Mouse (Mus musculus) cerebellum, adult 9-11 months (tissue): ENCODE measurements around the gene Morn1.
A peak's percentile ranks its signal among the peaks of the same experiment; 100 is the strongest.

ENCODE experiments used
- DNase-seq: peaks from one replicate; pipeline ENCODE4 v3.0.0; 2022

Morn1 gene

DNA sequence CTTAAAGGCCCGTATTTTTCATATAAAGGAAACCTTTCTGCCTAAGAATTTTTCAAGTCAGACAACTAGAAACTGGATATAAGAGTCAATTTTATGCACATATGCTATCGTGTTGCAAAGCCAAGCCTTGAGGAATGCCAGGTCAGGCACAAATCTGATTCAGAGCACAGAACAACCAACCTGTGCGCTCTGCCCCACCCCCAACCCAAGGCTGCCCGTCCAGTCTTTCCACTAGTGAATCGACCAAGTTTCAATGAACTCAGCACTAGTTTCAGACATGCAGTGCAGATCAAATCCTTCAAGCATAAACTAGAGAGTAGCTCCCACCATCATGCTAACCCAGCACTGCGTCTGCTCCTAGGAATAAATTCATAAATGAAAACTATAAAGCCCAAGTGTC, 6.7 kb upstream of the Morn1 start:
- DNase-seq: no peak

- DNase-seq: peak; percentile 34
Measured at GRCm38 (mm10) chr4:155083553-155083952, 2.8 kb upstream of the Morn1 start.

DNA sequence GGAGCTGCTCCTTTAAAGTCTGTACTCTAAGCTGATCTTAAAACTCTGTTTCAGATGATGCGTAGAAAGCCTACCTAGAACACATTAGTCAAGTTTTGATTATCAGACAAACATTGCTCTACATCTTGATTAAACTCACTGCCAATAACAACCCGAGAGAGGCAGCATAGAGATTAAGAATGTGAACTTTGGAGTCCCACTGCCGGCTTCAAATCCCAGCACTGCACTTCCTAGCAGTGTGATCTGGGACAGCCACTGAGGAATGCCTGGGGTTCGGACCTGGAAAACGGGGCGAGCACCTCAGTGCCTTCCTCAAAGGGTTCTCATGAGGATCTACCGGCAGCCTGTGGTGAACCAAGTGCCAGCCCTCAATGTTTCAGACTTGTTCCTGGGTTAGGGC, 2.0 kb upstream of the Morn1 start:
- no peak for DNase-seq

DNA sequence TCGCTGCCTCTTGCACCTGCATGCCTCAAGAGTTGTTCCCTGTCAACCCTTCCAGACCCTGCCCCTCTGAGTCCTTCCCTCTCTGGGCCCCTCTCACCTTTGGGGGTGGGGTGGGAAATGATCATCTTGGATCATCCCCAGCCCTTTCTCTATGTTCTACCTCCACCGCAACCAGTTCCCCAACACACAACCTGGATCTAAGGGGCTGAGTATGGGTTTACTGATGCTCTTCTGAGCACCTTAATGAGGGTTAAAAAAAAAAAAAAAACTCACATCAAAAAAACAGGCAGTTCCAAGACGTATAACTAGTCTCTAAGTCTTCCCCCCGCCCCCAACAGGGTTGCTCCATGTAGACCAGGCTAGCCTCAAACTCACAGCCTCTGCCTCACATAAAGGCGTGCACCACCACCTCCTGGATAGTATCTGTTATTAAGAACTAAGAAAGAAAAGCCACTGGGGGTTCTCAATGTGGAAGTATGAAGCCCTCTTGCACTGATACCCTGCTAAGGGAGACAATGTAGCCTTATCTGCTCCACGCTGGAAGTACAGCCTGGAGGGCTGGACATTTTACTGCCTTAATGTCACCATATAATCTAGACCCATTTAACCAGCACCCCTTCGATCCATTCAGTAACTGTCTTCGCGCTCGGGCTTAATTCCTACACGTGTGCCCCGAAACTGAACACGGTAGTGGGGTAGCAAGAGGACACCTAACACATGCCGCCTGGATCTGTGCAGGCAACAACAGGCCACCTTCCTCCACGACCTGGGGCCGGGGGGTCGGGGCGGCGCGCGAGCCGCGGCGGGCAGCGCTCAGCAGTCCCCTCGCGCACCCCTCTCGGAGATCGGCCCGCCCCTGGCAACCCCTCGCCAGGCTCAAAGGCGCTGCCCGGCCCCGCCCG, 920 bp upstream of the Morn1 start:
- DNase-seq: peak; percentile 65

DNA sequence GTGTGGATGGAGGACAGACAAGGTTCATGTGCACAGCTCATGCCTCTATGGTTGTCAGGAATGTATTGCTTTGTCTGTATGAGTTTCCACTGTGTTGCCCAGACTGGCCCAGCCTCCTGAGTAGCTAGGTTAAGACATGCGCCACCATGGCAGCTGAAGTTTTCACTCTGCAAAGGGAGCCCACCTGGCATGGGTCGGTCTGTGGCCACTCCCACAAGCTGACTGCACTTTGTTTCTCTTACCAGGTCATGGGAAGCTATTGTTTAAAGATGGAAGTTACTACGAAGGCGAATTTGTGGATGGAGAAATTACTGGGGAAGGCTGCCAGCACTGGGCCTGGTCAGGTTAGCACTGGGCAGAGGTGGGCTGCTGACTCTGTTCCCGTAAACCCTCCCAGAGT, 2.9 kb downstream of the Morn1 start:
- peak; percentile 58 for DNase-seq

DNA sequence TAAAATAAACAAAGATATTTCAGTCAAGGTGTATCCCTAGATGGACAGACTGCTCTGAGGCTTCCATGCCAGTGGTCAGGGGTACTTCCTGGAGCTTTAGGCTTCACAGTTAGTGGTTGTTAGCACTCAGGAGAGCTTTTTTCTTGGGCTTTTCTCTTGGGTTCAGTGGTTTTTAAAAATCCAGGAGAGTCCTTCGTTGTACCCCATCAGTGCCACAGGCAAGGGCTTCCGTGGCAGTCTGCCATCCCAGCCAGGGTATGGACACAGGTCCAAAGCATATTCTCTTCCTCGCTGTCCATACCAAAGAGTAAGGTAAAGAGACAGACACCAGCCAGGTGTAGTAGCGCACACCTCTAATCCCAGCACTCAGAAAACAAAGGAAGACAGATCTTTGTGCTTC, 3.8 kb downstream of the Morn1 start:
- no peak for DNase-seq

DNA sequence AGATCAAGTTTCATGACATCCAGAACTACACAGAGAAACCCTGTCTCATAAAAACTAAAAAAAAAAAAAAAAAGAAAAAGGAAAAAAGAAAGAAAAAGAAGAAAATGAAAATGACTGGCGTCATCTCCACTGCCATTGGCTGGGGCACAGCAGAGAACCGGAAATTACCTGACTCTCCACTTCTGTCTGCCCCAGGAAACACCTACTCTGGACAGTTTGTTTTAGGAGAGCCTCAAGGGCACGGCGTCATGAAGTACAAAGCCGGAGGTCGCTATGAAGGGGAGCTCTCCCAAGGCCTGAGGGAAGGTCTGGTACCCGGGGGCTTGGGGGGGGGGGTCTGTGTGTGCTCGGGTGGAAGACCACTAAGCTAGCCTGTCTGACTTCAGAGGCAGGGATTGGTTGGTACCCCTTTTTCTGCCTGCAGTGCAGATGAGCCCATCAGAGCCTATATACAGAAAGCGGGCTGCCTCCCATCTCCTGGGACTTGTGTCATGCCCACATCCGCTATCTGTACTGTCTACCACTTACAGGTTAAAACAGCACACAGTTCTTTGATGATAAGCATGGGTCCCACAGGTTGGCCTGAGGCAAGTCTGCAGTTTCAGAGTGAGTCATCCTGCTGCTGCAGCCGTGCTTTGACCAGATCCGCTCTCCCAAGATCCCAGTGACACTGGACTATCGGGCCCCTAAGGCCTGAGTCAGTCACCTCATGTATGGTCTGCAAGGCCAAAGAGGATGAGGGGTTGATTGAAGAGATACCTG, 4.5 kb downstream of the Morn1 start:
- DNase-seq: no peak

GRCm38 (mm10) chr4:155092718-155093430, 6.5 kb downstream of the Morn1 start:
- peak; percentile 97 for DNase-seq

DNA sequence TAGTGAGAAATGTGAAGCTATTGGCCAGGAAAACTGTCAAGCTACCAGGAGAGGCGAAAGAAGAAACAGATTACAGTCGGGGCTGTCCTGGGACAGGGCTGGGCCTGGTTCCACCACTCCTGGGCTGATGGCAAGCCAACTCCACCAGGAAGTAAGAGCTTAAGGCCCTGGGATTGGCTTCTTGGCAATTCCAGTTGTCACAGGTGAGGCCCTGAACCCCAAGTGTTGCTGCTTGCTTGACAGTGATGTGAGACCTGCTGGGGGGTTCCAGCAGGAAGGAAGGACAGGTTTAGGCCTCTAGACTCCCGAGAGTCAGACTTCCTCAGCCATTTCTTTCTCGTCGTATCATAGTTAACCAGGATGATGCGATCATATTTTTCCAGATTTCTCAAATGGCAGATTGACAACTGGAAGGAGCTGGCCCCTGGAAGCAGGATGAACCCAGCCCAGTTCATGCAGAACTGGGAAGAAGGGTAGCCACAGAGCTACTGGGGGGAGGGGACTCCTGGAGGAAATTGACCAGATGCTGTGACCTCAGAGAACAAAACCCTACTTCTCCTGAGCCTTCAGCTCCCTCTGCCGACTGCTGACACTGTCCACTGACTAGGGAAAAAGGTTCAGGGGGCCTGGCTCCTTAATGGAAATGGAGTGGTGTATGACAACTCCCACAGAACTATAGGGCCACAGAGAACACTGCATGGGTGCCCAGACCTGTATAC, 7.2 kb downstream of the Morn1 start:
- peak; percentile 62 for DNase-seq

GRCm38 (mm10) chr4:155094565-155094964, 8.2 kb downstream of the Morn1 start:
- peak; percentile 74 for DNase-seq

DNA sequence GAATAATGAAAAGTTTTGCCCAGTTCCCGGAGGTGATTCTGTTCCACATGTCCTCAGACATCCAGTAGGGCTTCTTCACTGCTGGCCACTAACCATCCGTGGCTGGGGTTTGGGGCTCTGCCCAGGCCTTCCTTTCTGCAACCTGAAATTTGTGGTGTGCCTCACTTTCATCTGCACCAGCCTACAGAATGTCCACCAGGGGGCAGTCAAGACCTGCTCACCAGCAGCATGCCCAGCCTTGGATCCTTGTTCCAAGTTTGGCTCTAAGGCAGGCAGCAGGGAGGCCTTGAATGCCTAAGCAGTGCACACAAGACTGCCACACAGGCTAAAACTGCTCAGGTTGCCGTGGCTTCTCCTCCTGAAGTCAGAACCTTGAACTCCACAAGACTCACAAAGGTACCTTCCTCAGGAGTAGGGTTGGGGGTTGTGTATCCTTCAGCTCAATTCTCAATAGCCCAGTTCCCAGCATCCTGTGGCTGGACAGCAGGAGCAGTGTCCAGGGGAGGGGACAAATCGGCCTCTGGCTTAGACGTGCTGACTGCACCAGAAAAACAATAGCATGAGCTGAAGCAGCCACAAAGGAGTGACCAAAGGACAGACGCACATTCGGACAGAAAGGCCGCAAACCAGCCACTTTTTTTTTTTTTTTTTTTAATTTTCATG, 9.0 kb downstream of the Morn1 start:
- peak; percentile 94 for DNase-seq

- DNase-seq: peak; percentile 85
Measured at GRCm38 (mm10) chr4:155095967-155096366, 9.6 kb downstream of the Morn1 start.

- DNase-seq: peak; percentile 53
Measured at GRCm38 (mm10) chr4:155097452-155097851, 11.1 kb downstream of the Morn1 start.

GRCm38 (mm10) chr4:155098572-155098971, 12.2 kb downstream of the Morn1 start:
- no peak for DNase-seq

GRCm38 (mm10) chr4:155107886-155108285, 21.5 kb downstream of the Morn1 start:
- DNase-seq: no peak

DNA sequence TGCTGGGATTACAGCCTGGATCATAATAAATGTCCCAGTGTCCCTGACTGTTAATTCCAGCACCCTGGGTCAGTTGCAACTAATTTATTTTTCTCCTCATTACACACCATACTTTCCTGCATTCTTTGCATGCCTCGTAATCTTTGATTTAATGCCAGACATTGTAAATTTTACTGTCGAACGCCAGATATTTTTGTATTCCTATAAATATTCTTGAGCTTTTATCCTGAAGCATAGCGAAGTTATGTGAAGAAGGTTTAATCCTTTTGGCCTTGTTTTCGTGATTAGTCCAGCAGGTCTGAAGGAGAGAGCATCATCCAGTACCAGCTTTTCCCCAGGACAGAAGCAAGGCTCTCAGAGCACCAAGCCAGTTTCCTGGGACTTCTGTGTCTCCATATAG, 23.1 kb downstream of the Morn1 start:
- DNase-seq: no peak

DNA sequence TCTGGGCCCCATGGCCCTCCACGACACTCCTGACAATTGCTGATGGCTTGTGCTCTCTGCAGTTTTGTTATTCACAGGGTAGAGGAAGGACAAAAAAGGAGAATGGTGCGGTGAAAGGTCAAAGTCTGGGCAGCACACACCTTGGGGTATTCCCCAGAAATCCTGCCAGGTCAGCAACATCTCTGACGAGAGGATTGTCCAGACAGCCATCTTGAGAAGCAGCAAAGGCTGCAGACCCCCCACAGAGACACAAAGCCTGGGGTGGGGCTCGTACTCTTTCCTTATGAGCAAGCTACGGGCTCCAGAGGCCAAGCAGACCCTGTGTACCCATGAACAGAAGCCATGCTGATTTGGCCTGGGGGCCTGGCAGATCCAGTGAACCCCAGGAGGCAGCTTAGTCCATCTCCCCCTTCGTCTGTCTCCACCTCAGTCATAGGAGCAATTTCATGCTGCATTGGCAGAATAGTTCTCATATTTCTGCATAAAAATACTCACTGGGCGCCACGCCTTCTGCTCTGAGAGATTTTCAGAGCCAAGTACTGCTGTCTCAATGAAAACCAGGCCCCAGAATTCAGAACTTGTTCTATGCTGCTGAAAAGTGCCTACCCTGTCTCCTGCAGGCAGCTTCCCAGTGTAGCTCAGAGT, 27.5 kb downstream of the Morn1 start:
- no peak for DNase-seq

GRCm38 (mm10) chr4:155116607-155117006, 30.2 kb downstream of the Morn1 start:
- DNase-seq: no peak

DNA sequence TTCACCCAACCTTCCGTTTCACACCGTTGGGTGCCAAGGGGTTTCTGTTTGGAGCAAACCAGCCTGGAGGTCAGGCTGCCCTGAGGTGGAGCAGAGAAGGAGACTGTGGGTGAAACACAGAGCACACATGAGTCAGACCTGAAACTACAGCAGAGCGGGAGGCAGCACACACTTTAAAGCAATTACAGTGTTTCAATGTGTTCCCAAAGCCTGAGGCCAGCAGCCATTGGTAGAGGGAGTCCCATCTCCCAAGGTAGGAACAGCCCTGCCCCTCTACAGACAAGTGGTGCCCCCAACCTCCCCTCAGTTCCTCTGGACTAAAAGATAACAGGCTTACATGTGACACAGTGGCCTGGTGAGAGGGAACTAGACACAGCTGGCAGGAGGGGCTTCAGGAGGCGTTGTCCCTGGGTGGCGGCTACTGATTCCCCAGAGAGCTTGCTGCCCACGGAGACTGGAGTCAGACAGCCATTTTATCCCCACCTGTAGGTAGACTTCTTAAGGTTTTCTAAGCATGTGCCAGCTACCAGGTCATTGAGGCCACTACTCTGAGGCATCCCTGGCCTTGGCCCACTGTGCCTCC, 31.1 kb downstream of the Morn1 start:
- no peak for DNase-seq

DNA sequence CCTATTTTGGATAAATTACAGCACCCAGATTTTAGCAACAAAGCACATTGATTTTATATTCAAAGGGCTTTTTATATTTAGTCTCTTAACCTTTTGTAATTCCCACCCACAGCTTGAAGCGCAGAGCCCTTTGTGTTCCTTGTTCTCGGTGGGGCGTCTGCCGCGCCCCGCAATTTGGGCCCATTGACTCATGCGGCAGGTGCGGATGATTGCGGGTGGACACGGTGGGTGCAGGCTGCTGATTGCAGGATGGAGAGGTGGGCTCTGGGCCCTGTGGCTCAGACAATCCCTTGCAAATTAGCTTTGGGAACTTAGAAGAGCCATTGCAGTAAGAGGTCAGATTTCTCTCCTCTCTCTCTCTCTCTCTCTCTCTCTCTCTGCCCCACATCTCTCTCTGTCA, 31.9 kb downstream of the Morn1 start:
- DNase-seq: no peak

GRCm38 (mm10) chr4:155120038-155120437, 33.7 kb downstream of the Morn1 start:
- DNase-seq: no peak
